Mouse (Mus musculus) neural tube, embryonic 12.5 days (tissue): ENCODE data around the gene Igsf21. TPM values are rescaled to one million over a fixed set of nuclear protein-coding genes. Genes with fewer than 3 reads are reported as not detected.
A peak's percentile ranks its signal among the peaks of the same experiment; 100 is the strongest.

Experiments
- ATAC-seq: fragments of 200-750 bp; cut with Nextera tagmentation; 2 replicates; pipeline ENCODE4 v1.8.0; 2017; ENCODE audit warnings: low read depth, mild to moderate bottlenecking, moderate TSS enrichment, moderate library complexity; ENCODE audit not compliant: low FRiP score
- H3K27ac ChIP-seq: fragments of 300-500 bp; sonication (generic); 2 replicates; pipeline ENCODE4 v1.5.1; 2016
- H3K27me3 ChIP-seq: fragments of 300-500 bp; sonication (generic); replicated peaks from 2 replicates; pipeline ENCODE4 v1.6.1; 2016; ENCODE audit warnings: mild to moderate bottlenecking
- H3K36me3 ChIP-seq: fragments of 300-500 bp; sonication (generic); 2 replicates; pipeline ENCODE4 v1.6.1; 2016; ENCODE audit warnings: mild to moderate bottlenecking
- H3K4me1 ChIP-seq: fragments of 300-500 bp; sonication (generic); 2 replicates; pipeline ENCODE4 v1.6.1; 2016
- H3K4me2 ChIP-seq: fragments of 300-500 bp; sonication (generic); replicated peaks from 2 replicates; pipeline ENCODE4 v1.6.1; 2016; ENCODE audit warnings: mild to moderate bottlenecking
- H3K4me3 ChIP-seq: fragments of 300-500 bp; sonication (generic); 2 replicates; pipeline ENCODE4 v1.5.1; 2016
- H3K9ac ChIP-seq: fragments of 300-500 bp; sonication (generic); 2 replicates; pipeline ENCODE4 v1.6.1; 2016; ENCODE audit warnings: mild to moderate bottlenecking
- H3K9me3 ChIP-seq: fragments of 300-500 bp; sonication (generic); 2 replicates; pipeline ENCODE4 v1.6.1; 2016; ENCODE audit warnings: mild to moderate bottlenecking
- WGBS: fragments of 180-500 bp; shearing (Covaris S2); methylation state at CpG from one replicate; pipeline ENCODE4 v1.1.7; 2016; 5-methylcytosine and 5-hydroxymethylcytosine counted together
- polyA plus RNA-seq: library from polyadenylated mRNA; unstranded; fragments of >200 nt; fragmentation: Nextera tagmentation; extraction: Ambion mirVana; gene quantifications from 2 replicates; pipeline ENCODE4 v1.2.1, GENCODE M21; 2016

The Igsf21 gene
- polyA plus RNA-seq, 1 experiment from 2014 or later: 25.5 TPM

DNA sequence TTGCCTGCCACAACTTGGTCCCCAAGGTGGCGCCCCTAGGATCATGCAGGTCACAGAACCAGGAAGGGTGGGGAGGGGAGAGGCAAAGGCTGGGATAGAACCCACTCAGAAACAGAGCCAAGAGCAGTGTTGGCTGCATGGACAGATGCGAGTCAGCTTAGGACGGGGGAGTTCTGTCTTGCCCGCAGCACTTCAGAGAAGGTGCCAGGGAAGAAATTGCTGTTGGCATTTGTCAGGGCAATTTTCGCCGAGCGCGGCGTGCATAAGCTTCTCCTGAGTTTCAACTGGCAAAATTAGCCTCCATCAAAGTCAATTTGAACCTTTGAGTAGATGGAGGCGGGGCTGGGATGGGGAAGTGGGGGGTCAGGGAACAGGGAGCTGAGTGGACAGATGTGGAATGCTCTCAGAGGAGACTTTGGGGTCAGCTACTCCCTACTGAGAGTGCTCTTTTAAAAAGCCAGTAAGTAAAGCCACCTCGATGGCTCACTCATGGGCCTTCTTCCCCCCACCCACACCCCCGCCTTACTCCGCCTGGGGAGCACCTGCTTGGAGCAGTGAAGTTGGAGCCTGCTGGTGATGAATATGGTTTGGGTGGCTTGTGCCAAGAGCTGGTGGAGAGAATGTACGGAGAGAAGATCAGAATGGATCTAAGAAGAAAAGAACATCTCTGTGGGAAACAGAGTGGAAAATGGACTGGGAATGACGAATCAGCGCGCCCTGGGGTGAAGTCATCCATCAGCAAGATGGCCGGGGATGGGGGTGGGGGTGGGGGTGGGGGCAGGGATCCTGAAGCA lies 12.0 kb downstream of the Igsf21 start:
- H3K9me3 ChIP-seq: no peaks in the 10 kb centered on the region
- H3K36me3 ChIP-seq: no peaks in the 10 kb centered on the region
- H3K4me1 ChIP-seq: peaks cover 37% of the 10 kb centered on the region
- H3K4me3 ChIP-seq: no peak overlapping the region
- no peak overlapping the region for H3K4me2 ChIP-seq
- no peak for ATAC-seq
- no peaks in the 10 kb centered on the region for H3K27me3 ChIP-seq
- 66% methylated on average over 18 of the region's 18 CpGs for WGBS
- H3K9ac ChIP-seq: no peak overlapping the region
- no peak overlapping the region for H3K27ac ChIP-seq

DNA sequence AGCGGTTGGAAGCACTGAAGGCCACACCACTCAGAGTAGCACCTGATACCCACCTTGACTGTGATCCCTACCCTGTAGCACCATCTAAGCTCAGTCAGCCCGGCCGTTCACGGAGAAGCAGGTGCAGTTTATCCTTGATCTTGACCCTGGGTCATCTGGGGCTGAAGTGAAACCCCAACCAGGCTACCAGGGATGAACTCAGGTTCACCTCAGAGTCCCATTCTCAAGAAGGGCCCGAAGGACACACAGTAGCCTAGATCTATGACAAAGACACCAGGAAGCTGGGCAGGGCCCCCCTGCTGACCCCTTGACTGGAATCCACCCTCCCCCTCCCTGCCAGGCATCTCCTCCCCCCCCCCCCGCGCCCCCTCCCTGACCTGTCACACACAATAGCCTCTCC lies 18.7 kb downstream of the Igsf21 start:
- 49% methylated on average over 5 of the region's 7 CpGs for WGBS
- no peaks in the 10 kb centered on the region for H3K36me3 ChIP-seq
- H3K4me3 ChIP-seq: no peak overlapping the region
- H3K4me1 ChIP-seq: peaks cover 45% of the 10 kb centered on the region
- ATAC-seq: no peak
- H3K27me3 ChIP-seq: no peaks in the 10 kb centered on the region
- H3K9ac ChIP-seq: no peak overlapping the region
- H3K4me2 ChIP-seq: no peak overlapping the region
- H3K27ac ChIP-seq: no peak overlapping the region; the same call in 1 of the 2 replicates
- no peaks in the 10 kb centered on the region for H3K9me3 ChIP-seq

DNA sequence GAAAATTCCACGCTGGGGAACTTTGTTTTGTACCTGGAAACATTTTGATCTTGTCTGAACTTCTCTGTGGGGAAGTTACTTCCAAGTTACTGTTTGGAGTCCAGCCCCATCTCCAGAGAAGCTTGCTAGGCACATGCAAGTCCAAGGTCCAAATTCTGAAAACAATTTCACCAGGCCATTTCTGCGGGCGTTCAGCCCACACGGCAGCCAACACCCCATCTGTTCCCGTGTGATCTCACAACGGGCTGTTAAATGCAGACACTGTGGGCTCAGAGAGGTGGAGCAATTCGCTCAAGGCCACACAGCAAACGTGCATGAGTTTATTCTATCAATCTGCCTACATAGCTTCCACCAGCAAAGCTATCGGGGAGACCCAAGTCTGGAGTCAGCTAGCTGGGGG lies 21.4 kb downstream of the Igsf21 start:
- ATAC-seq: no peak
- Histone ChIP-seq H3K9me3 (no peaks in the 10 kb centered on the region), H3K4me1 (peaks cover 57% of the 10 kb centered on the region), H3K4me2 (no peak overlapping the region), H3K36me3 (no peaks in the 10 kb centered on the region), H3K27ac (no peak overlapping the region), H3K9ac (no peak overlapping the region), H3K27me3 (no peaks in the 10 kb centered on the region), H3K4me3 (no peak overlapping the region)
- 80% methylated on average over 9 of the region's 9 CpGs for WGBS

DNA sequence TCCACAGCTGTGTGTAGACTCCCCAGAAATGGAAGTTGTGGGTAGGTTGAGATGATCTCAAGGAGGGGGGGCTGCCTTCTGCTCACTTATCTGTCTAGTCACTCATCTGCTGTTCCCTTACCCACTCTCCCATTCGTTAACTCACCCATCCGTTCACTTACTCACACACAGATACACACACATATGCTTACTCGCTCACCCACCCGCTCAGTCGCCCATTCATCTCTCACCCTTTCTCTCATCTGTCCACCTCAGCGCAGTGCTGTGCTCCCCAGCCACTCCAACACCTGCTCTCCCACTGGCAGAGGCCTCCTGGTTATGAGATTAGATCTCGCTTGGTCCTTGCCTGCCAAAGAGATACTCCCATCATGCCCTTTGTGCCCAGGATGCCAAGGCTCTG lies 22.1 kb downstream of the Igsf21 start:
- Histone ChIP-seq H3K9me3 (no peaks in the 10 kb centered on the region), H3K9ac (no peak overlapping the region), H3K36me3 (no peaks in the 10 kb centered on the region), H3K4me3 (no peak overlapping the region), H3K27me3 (0 out of 2 replicates have a peak, but pooled peaks cover under 1% of the 10 kb centered on the region), H3K4me2 (no peak overlapping the region), H3K27ac (0 out of 2 replicates have a peak overlapping the region, but pooled peaks have one; percentile 12), H3K4me1 (peaks cover 58% of the 10 kb centered on the region)
- no peak for ATAC-seq
- WGBS: 69% methylated on average over 7 of the region's 7 CpGs

DNA sequence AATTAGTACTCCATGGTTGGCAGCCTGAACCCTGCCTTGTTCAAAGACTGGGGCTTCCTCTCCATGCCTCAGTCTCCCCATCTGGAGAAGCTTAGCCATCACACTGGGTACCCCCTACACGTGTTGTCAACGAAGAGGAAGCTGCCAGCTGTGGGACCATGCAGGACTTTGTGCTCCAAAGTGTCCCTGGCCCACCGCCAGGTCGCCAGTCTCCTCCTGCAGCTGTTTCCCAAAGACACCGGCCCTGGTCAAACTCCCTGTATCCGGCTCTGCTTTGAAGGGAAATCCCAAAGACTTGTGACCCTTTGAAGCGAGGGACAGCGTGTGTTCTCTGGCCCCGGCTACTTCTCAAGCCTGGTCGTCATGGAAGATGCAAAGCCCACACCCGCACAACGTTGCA lies 23.5 kb downstream of the Igsf21 start:
- Histone ChIP-seq H3K9ac (no peak overlapping the region), H3K27ac (no peak overlapping the region), H3K36me3 (no peaks in the 10 kb centered on the region), H3K27me3 (0 out of 2 replicates have a peak, but pooled peaks cover 3% of the 10 kb centered on the region), H3K4me2 (0 out of 2 replicates have a peak overlapping the region, but pooled peaks have one; percentile 7), H3K9me3 (no peaks in the 10 kb centered on the region), H3K4me3 (no peak overlapping the region), H3K4me1 (peaks cover 65% of the 10 kb centered on the region)
- no peak for ATAC-seq
- WGBS: 61% methylated on average over 12 of the region's 12 CpGs

DNA sequence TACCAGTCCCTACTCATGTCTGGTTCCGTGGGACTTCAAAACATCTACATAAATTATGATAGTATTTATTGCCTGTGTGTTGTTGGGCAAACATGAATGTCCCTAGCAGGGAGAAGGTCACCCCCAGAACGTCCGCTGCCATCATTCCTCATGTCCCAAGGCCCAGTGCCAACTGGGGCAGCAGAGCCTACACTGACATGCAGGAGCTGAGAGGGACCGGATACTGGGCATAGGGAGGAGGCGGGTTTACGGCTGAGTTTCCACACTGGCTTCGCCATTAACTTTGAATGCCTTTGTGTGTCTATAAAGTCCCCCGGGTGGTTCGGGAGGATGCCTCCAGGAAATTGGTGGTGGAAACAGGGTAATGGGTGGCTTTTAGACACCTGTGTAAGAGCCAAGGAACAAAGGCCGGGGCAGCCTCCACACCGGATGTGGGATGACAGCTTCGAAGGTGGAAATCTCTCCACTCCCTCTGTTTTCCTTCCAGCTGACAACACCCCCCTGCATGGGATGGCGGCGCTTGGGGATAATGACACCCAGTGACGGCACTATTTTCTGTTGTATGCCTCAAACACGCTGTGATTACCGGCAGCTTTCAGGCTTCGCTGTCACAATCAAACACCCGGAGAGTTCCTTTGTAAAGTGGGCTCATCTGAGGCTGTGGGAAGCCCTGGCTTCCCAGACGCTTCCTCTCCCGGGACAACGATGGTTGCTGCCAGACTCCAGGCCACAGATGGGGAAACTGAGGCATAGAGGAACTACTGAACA lies 26.1 kb downstream of the Igsf21 start:
- Histone ChIP-seq H3K9ac (0 out of 2 replicates have a peak overlapping the region, but pooled peaks have one; percentile 13), H3K27ac (no peak overlapping the region), H3K4me3 (no peak overlapping the region), H3K4me2 (peak overlapping the region; percentile 28; the same call in 1 of the 2 replicates), H3K36me3 (no peaks in the 10 kb centered on the region), H3K9me3 (no peaks in the 10 kb centered on the region), H3K4me1 (peaks cover 60% of the 10 kb centered on the region), H3K27me3 (0 out of 2 replicates have a peak, but pooled peaks cover 3% of the 10 kb centered on the region)
- WGBS: 17% methylated on average over 22 of the region's 22 CpGs
- no peak for ATAC-seq

DNA sequence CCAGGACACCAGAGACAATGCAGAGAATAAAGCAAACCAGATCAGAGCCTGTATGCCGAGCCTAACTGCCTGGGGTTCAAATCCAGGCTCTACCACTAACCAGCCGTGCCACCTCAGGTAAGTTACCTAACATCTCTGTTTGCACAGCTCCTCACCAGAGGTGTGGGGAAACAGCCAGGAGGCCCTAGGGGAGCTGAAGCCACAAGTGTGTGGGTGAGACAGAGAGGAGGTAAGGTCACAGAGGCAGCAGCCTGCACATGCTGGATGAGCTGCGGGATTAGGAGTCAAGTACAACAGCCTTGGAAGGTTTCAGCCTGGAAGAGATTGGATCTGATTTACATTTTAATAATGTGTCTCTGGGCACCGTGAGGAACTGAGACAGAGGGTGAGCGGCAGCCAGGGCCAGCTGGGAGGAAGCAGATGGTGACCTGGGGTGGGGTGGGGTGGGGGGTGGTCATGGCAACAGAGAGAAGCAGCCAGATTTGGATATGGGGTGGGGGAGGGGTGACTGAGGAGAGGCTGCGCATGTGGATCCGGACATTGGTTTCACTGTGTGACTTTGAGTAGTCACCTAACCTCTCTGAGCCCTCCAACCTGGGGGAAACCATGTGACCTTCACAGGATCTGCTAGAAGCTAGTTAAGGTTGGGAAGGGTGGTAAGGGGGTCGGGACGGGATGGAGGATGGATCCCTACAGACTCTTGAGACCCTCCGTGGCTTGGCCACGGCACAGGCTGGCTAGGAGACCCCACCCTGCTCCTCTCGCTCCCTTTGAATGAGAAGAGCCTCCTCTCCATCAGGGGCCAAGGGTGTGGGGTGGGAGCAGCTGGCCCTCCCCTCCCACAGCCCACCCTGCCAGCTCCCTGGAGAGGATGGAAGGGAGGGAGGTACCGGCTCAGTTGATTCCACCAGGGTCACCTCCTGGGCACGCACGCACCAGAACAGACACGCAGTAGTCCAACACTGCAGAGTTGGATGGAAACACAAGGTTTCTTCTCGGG lies 27.4 kb downstream of the Igsf21 start:
- H3K9me3 ChIP-seq: no peaks in the 10 kb centered on the region
- 0 out of 2 replicates have a peak, but pooled peaks cover 3% of the 10 kb centered on the region for H3K27me3 ChIP-seq
- peak overlapping the region; percentile 58; the same call in 1 of the 2 replicates for H3K27ac ChIP-seq
- no peaks in the 10 kb centered on the region for H3K36me3 ChIP-seq
- H3K4me2 ChIP-seq: 0 out of 2 replicates have a peak overlapping the region, but pooled peaks have one; percentile 22
- H3K4me3 ChIP-seq: no peak overlapping the region
- peaks cover 64% of the 10 kb centered on the region for H3K4me1 ChIP-seq
- WGBS: 48% methylated on average over 17 of the region's 17 CpGs
- H3K9ac ChIP-seq: no peak overlapping the region
- peak; percentile 57 for ATAC-seq

DNA sequence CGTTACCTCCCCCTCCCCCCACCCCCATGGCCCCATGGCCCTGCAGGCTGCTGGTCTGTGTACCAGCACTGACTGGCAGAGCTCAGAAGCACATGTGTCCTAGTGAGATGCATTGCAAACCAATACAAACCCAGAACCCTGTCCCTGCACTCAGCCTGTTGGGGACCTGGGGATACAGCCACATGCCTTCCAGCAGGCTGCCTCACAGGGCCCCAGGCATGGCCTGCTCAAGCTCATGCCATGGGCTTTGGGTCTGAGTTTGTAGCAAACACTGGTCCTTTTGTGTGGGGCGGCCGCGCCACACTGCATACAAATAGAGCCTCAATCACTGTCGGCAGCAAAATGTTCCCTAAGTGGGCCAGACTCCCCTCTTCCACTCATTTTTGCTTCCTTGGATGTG lies 28.2 kb downstream of the Igsf21 start:
- H3K9me3 ChIP-seq: no peaks in the 10 kb centered on the region
- H3K27ac ChIP-seq: peak overlapping the region; percentile 58
- 0 out of 2 replicates have a peak, but pooled peaks cover 3% of the 10 kb centered on the region for H3K27me3 ChIP-seq
- peaks cover 60% of the 10 kb centered on the region for H3K4me1 ChIP-seq
- ATAC-seq: peak; percentile 52
- 0 out of 2 replicates have a peak overlapping the region, but pooled peaks have one; percentile 18 for H3K4me2 ChIP-seq
- H3K4me3 ChIP-seq: no peak overlapping the region
- 38% methylated on average over 5 of the region's 5 CpGs for WGBS
- H3K9ac ChIP-seq: no peak overlapping the region
- H3K36me3 ChIP-seq: no peaks in the 10 kb centered on the region

DNA sequence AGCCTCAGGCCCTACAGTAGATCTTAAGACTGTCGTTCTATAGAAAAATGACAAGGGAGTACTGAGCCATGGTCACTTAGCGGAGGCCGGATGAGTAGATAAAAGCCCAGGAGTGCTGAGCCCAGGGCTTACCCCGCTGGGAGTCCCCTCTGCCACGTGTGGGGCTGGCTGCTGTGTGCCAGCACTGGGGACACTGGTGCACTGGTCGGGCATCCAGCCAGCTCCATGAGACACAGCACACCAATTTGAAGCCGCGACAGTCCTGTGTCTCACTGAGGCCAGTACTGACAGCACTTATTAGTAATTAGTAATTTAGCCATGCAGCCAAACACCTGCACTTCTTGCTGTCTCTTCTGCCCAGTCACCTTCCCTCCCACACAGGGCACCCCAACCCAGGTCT lies 28.6 kb downstream of the Igsf21 start:
- no peaks in the 10 kb centered on the region for H3K36me3 ChIP-seq
- no peak overlapping the region for H3K4me3 ChIP-seq
- 0 out of 2 replicates have a peak overlapping the region, but pooled peaks have one; percentile 18 for H3K4me2 ChIP-seq
- 0 out of 2 replicates have a peak, but pooled peaks cover 3% of the 10 kb centered on the region for H3K27me3 ChIP-seq
- peaks cover 56% of the 10 kb centered on the region for H3K4me1 ChIP-seq
- H3K9ac ChIP-seq: no peak overlapping the region
- peak overlapping the region; percentile 58 for H3K27ac ChIP-seq
- no peaks in the 10 kb centered on the region for H3K9me3 ChIP-seq
- no peak; the same call in 1 of the 2 replicates for ATAC-seq
- 61% methylated on average over 8 of the region's 8 CpGs for WGBS

DNA sequence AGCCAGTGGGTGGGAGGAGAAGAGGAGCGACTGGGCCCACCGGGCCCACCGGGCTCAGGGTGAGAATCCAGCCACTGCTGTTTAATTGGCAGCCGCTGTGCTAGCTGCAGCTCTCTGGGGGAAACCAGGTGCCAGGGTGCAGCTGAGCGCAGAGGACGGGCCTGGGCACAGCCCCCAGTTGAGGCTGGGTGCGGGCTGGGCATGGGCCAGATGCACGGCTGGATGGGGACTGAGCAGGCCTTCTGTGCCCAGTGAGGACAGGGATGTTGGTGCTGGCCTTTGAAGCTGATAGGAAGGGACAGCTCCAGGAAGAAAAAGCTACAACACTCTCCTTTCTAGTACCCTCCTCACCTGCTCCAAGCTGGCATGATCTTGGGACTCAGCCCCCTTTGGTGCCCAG lies 30.5 kb downstream of the Igsf21 start:
- WGBS: 90% methylated on average over 8 of the region's 8 CpGs
- Histone ChIP-seq H3K4me1 (peaks cover 48% of the 10 kb centered on the region), H3K27me3 (0 out of 2 replicates have a peak, but pooled peaks cover 3% of the 10 kb centered on the region), H3K4me3 (no peak overlapping the region), H3K4me2 (no peak overlapping the region), H3K9me3 (no peaks in the 10 kb centered on the region), H3K27ac (no peak overlapping the region), H3K36me3 (no peaks in the 10 kb centered on the region), H3K9ac (no peak overlapping the region)
- no peak for ATAC-seq

DNA sequence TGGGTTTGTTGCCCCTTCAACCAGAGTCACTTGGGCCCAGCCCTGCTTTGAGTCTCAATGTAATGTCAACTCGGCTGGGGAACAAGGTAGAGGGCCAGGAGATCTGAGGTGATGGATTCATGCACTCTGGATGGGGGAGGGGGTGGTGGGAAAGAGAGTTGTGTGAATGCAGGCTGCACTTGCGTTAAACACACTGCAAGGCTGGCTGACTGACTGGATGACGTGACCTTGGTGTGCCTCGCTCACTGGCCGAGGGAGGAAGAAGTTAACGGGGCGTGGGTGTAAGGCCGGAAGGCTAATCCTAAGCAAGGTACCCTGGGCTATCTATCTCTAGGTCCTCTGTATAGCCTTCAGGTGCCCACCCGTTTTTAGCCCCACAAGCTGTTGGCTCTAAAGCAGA lies 31.4 kb downstream of the Igsf21 start:
- Histone ChIP-seq H3K4me3 (no peak overlapping the region), H3K9me3 (no peaks in the 10 kb centered on the region), H3K4me1 (peaks cover 39% of the 10 kb centered on the region), H3K27me3 (0 out of 2 replicates have a peak, but pooled peaks cover 3% of the 10 kb centered on the region), H3K9ac (no peak overlapping the region), H3K36me3 (no peaks in the 10 kb centered on the region), H3K4me2 (no peak overlapping the region), H3K27ac (no peak overlapping the region)
- no peak for ATAC-seq
- 75% methylated on average over 9 of the region's 9 CpGs for WGBS
